Mouse (Mus musculus) inflammation-experienced regulatory T-cells, adult 6 months (primary cell): Measurements from ENCODE around the gene Slc9a9. TPM values are rescaled to one million over a fixed set of nuclear protein-coding genes. Genes with fewer than 3 reads are reported as not detected.
A peak's percentile ranks its signal among the peaks of the same experiment; 100 is the strongest.

Experiments used
- ATAC-seq: one replicate; pipeline ENCODE4 v1.8.0; 2017
- polyA plus RNA-seq, 3 experiments: library from polyadenylated mRNA; unstranded; fragments of 100-300 nt; shearing (Covaris generic); gene quantifications; one replicate each; pipeline ENCODE4 v1.2.1; 2017

Gene Slc9a9
- polyA plus RNA-seq, 3 experiments from 2014 or later, result 36.4 to 65.4 (median 52.3) TPM

DNA sequence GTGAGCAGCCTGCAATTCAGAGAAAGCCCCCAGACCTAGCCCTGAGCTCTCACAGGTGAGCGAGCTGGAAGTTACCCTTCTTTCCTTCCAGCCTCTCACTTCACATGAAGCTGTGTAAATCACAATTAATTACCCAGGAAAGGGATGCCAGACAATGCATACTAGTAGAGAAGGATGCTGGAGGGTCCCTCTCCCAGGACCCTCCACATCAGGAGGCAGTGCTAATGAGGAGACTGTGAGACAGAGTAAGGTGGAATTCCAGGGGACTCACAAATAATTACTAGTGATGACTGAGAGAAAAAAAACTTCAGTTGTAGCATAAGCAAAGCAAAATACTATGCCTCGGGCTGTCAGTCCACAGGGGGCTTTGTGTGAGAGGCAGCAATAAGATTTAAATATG lies 492.0 kb downstream of the Slc9a9 start:
- ATAC-seq, result no peak

DNA sequence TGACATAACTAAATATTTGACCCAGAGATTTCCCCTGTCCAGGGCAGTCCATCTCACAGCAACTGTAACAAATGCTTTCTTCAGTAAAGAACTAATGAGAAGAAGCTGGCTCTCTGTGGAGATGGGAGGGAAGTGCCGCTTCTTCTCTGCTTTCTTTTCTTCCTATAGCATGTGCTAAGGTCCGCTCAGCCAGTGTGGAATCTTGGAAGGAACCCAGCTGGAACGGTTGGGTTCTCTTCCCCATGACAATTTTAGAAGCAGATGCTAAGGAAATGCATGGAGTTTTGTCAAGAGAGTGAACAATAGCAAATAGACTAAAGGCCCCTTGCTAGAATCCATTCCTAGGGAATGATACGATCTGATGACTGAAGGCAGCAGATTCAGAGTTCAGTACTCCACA lies 496.5 kb downstream of the Slc9a9 start:
- ATAC-seq, result no peak

DNA sequence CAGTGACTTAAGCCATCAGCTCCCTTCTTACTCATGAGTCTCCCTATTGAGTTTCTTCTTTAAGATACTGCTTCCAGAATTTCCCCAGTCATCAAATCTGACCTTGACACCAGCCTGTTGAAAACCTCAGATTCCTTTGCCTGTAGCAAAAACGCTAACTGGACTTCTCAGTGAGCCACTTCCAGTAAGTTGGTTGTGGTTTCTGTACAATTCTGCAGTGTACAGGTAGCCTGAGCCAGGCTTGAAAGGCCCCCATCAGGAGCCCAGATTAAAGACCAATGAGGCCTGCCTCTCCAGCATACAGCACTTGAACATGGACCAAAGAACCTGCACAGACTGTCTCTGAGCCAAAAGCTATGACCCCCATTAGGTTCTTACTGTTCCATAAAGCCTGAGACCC lies 498.1 kb downstream of the Slc9a9 start:
- no peak for ATAC-seq

DNA sequence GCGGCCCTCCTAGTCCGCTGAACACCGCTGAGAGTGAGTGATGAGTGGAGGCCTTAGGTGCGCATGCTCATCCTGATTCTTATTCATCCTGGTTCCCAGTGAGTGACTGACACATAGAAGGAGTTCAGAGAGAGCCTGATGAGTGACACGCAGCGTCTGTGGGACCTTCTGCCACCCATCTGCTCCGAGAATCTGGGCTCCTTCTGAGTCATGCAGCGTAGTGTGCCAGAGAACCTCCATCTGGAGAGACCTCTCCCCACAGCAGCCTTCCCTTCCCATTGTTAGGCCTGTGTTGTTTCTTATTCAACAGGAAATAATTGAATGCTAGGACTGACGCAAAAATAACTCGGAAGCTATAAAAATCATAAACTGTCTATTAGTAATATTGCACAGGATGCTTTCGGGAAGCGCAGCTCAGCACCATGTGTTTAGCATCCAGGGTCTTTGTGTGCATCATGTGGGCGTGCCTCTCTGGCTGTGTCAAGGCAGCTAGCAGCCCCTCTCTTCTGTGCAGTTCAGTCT lies 498.8 kb downstream of the Slc9a9 start:
- no peak for ATAC-seq

DNA sequence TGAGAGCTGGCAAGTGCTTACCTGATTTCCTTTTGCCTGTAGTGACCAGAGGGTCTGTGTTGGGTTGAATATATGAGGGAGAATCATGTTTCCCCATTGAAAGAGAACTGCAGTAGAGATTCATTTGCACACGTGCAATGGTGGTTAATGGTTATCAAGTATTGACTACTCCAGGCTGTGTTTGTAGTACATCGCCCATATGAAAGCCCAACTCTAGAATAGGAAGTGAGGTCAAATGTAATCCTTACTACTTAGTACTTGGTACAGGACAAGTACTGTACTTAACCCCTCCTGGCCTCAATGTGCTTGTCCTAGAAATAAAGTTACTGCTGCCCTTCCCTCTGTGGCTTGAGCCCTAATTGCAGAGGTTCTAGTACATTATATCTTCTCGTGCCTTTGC lies 508.5 kb downstream of the Slc9a9 start:
- no peak for ATAC-seq

DNA sequence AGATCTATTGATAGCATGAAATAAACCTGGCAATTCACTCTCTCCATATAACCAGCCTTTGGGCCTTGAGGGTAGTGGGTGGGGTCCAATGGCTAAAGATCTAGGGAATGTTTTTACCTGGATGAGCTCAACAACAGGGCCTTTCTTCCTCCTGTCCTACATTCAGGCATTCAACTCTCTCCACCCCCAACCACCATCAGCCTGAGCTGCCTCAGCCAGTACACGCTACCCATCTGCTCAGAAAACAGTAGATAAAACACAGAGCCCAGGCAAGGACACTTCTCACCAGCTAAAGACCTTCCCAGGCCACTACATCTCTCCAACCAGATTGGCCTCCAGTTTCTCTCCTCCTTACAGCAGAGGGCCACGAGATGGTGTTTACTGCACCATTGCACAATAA lies 510.3 kb downstream of the Slc9a9 start:
- no peak for ATAC-seq

DNA sequence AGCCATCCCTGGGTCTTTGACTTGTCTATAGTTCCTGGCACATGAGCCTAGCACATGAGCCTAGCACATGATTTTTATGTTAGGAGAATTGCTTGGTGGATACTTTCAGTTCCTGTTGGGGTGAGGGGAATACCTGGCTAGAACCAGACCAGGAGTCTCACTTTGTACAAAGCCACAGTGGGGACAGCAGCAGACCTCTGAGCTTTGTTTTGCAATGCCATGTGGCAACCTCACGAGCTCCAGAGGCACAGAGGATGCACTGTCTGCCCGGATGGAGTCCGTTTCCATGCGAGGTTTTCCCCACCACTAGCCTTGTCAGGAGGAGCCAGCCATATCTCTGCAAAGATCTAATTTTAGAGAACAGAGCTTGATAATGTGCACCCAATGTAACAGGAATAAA lies 510.9 kb downstream of the Slc9a9 start:
- ATAC-seq, result no peak

DNA sequence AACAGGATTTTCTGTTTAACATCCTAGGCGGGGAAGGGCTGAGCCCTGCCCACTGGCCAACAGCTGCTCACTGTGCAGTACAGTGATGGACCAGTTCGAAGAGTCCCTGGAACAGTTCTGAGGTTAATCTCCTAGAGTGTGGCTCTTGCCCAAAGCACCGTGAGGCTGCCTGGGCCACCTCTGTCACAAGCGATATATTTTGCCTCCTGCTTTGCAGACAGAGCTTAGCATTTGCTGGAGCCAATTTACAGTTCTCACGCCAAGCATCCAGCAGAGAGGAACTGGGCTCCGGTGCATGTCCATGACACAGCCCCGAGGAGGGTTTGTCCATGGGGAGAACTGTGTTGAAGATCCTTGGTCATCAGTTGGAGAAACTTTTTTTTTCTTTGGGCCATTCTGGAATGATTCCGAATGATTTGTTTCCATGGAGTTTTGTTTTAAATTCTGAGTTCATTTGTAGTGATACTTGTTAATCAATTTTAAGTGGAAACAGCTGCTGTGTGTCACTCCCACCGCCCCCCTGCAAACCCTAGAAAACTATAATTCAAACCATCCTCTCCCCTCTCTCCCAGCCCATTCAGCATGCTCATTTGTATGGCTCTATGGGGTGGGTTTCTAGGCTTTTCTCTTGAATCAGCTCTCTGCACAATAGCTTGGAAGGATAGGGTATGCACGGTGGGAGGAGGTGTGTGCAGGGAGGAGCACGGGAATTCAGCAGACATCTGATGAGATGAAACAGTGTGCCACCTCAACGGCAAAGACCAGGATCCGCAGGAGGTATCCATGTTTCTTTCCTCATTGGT lies 511.7 kb downstream of the Slc9a9 start:
- ATAC-seq, result no peak

DNA sequence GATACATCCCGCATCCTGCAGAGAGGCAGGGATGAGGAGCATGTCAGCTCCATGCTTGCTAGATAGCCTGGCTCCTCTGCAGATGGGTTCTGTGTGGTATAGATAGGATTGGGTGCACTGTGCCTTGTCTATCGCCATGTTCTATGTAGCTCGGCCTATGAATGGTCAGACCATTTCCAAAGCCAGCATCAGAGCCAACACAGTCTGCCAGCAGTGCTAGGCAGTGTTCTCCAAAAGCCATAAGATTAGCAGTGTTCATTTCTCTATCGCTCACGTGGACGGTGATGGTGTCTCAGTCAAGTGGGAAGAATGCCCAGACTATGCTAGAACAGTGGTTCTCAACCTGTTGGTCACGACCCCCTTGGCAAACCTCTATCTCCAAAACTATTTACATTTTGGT lies 512.6 kb downstream of the Slc9a9 start:
- ATAC-seq, result no peak

DNA sequence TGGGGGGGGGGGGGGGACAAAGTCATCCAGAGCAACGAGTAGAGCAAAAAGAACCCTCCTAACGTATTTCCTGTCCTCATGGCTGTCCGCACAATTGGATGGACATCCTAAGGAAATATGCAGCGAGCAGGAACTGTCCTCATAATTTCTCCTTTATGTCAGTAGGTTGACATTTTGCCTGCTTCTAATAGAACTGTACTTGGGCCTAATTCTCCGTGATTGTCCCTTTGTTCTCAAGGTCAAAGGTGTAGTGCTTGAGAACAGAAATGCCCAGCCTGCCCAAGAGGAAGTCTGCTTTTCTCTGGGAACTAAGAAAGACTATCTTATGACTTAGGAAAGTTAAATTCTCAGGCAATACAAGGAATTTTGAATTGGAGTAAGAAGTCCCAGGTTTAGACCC lies 514.7 kb downstream of the Slc9a9 start:
- no peak for ATAC-seq

DNA sequence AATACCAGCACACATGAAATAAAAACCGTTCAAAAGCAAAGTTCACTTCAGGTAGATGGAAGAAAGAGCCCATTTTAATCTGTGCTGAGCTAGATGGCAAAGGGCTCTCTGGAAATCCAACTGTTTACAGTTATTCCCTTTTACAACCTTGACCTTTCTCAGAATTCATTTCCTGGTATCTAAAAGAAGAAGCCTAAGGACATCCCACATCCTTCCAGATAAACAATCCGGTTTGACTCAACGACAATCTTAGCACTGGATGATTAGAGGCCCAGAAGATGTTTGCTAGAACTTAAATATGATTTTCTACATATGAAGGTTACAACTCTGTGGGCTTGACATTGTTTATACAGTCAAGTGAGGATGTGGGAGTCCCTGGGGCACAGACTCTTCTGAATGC lies 516.1 kb downstream of the Slc9a9 start:
- no peak for ATAC-seq

DNA sequence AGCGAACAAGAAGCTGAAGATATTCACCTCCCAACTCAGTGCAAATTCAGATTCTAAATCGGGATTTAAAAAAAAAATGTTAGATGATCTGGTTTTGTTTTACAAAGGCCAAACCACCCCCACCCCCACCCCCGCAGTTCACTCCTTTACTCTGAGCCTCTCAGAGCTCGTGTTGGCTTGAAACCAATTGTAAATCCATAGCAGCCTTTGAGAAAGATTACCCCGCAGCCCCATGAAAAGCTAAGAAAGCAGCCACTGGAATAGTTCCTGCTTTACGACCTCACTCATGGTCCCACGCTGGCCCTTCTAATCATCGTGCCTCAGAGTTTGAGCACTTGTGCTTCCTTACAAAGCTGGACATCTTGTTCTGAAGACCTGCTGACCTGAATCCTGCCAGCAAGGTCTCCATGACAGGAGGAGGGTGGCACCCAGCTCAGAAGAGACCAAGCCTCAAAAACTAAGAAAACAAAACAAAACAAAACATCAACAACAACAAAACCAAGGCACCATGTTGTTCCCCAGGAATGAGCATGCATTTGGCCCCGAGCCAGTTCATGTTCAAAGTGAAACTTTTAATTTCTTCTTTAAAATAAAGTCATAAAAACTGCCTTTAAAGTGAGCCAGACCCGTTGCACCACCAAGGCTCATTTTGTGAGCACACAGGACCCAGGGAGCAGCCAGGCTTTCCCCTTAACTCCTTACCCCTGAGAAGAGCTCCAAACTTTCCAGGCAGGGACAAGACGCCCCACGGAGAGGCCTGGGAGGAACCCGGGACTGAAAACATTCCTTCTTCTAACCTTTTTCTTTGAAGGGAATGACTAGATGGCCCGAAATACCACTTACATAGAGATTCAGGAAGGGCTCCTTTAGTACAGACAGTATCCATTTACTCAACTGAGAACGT lies 516.9 kb downstream of the Slc9a9 start:
- ATAC-seq, result no peak

DNA sequence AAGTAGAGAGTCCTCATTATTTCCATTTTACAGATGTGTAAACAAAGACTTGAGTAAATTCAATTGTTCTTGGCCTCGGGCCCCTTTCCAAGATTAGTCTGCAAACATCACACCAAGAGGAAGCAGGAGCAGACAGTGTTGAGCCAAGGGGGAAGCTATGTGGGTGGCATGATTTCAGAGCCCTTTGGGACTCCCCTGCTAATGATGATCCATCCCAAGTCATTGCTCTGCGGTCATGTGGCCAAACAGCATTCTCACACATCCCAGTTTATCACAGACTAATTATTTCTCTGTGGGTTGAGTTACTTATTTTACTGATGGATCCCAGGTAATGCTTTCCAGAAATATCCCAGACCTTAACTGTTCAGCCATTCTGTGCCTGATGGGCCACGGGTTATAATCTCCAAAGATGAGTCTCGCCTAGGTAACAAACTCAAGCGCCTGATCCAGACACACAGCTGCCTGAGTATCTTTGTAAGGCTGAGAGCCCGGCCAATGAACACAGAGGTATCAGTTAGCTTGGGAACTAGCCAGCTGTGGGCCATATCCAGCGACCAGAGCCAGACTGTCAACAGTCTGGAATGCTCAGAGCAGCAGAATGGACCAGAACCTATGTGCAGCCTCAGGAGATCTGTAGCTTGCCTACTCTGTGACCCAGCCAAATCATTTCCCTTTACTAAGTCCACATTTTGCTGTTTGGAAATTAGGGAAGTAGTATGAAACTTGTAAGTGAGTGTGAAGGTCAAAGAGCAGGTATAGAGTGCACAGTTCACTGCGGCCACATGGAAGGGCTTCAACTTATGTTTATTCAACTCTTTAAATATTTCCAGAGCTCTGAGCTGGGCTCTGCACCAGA lies 518.9 kb downstream of the Slc9a9 start:
- ATAC-seq, result no peak

DNA sequence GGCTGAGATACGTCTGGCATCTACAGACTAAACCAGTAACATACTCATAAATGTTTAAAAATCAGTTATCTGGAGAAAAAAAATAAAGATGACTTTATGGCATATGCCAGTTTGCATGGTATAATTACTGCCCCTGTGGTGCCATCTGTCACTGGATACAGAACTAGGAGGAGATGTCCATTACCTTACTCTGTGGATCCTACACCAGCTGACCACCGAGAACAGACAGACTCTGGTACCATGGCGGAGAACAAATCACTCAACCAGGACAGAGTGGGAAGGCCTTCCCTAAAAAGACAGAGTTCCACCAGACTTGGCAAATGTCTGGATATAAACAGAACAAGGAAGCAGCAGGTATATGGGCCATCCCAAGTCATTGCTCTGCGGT lies 519.5 kb downstream of the Slc9a9 start:
- no peak for ATAC-seq

DNA sequence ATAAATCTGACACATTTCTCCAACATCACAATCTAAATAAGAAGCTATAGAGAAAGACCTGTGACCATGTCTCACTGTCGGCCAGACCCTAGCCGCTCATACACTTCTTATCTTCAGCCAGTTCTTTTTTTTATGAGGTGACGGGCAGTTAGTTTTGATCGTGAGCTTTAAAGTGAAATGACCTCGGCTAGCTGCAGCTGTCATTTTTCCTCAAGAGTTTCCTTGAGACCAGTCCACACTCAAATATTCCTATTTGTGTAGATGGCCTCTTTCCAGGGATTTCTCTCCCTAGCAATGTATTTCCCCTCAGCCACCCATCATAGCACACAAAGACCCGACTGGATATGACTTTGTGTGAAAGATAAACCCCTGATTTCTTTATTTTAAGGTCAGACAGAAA lies 521.7 kb downstream of the Slc9a9 start:
- ATAC-seq, result no peak

DNA sequence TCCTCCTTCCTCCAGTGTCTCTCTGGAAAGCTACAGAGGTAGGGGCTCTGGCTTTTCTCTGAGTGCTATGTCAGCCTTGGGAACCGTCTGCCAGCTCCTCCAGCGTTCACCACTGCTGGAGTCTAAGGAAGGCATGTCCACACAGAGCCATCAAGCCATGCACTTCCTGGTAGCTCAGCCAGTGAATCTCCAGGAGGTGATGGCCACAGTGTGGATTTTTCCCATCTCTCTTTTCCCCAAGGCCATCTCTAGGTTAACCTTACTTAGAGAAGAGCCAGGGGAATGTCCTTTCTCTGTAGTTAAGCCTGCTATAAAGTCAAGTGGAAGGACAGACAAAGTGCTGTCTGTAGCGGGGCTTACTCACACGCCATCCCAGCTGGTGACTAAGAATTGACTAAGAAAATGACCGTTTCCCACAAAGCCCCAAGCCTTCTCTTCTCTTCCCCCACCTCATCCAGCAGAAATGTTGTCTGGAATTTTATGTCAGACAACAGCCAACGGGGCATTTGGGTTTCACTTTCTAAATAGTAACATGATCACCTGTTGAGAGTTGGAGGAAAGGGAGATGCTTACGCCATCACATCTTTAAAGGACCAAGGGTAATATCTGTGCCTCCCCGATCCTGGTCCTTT lies 523.3 kb downstream of the Slc9a9 start:
- ATAC-seq, result no peak

DNA sequence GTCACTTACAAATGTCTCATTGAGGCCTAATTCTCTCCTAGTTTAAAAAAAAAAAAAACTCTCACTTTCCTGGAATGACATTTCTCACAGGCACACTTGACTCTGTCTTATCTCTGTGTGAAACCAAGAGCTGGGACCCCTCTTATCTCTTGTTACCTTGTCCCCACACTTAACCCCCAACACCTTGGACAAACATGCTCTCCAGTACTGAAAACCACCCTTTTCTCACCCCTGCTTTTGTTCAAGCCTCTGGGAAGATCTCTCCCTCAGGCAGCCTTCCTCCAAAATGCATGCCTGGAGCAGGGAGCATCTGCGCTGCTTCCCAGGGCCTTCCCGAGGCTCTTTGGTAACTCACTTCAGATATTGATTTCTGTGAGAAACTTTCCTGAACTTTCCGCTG lies 524.0 kb downstream of the Slc9a9 start:
- no peak for ATAC-seq

DNA sequence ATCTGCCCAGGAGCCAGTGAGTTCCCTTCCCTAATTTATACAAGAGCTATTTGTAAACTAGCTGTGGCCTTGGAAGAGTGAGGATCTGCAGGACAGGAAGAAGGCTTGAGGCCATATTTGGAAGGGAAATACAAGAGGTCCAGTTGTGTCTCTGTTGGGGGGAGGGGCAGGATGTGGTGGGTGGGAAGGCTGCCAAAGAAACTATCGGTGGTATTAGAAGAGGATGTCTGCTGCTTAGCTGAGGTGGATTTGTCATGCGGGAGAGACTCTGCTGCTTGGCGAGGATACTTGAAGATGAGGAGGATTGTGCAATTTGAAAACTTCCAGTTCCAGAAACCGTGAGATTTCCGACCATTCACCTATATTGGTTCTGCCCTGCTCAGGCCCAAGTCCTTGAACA lies 524.4 kb downstream of the Slc9a9 start:
- peak; percentile 77 for ATAC-seq

DNA sequence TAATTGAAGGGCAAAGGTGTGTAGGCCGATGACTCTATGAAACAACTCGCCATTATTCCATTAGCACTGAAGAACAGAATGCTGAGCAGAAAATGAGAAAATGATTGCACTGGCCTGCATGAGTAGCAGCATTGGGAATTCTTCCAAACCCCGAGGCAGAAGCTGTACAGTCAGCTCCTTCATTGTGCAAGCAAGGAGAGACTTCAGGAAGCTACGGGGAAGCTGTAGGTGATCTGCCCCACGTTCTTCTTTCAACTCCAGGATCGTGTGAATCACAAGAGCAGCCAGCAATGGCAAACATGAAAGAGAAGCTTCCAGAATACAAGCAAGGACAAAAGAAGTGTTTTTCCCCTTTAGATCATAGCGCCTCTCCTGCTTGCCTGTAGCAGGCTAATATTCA lies 538.0 kb downstream of the Slc9a9 start:
- no peak for ATAC-seq

DNA sequence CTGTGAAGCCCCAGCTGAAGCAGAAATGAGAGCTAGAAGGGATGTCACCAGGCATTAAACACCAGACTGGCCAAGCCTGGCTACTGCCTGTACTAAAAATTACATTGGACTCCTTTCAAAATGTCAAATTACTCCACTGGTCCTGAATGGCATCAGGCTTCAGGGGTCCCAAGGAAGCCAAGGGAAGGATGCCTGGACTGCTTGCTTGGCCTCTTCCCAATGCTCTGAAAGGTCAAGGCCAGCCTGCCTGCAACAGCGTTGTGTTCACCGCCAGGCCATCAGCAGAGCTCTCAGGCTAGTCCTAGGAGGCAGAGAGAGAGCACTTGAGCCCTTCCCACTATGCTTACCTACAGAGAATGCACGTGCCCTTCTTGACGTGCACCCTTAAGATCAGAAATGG lies 539.0 kb downstream of the Slc9a9 start:
- no peak for ATAC-seq

DNA sequence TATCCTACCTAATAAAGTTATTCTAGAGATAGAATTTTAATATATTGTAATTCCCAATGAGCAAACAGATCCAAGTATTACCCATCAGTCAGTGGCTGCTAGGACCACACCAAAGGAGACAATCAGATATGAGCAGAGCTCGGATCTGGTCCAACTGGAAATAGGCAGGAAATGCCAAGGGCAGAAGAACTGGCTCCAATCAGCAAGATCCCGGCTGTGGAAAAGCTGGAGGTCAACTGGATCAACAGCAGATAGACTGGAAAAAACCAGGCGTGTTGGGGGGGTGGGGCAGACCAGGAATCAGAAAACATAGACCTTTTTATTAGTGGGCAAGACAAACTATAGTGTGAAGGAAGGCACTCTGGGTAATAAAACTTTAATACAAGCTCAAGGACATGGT lies 550.3 kb downstream of the Slc9a9 start:
- no peak for ATAC-seq

DNA sequence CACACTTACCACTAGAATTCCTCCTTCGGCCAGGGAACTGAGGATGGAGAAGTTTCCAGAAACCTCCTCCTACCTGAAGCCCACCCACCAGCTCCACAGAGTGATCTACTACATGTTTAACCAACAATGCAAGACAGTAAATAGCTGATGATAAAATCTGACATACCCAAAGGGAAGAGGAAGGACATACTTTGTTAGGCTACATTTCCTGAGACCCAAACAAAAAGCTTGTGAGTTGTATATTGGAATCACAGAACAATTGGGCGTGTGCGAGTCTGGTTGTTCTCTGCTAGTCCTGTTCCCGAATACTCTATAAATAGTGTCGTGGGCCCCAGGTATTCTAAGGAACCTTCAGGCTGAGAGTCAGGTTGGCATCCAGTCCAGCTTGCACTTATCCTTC lies 551.6 kb downstream of the Slc9a9 start:
- ATAC-seq, result no peak
